Mouse (Mus musculus): Measurements from ENCODE around the gene Itga11. TPM values are rescaled to one million over a fixed set of nuclear protein-coding genes. Genes with fewer than 3 reads are reported as not detected.

The Itga11 gene
- polyA plus RNA-seq, 1 experiment from 2014 or later, result 3.4 TPM

- Histone ChIP-seq H3K27me3 (no peaks in the 10 kb centered on the region), H3K9ac (peak overlapping the region; percentile 54), H3K9me3 (no peaks in the 10 kb centered on the region), H3K4me2 (no peak overlapping the region), H3K36me3 (no peaks in the 10 kb centered on the region), H3K4me1 (peaks cover 67% of the 10 kb centered on the region), H3K27ac (peak overlapping the region; percentile 82), H3K4me3 (no peak overlapping the region)
- WGBS, result 49% methylated on average over 6 of the region's 6 CpGs
- no peak for ATAC-seq (ENCODE audit: insufficient number of reproducible peaks, insufficient read depth, low FRiP score, low TSS enrichment, low read depth)
These were observed 45.1 kb downstream of the Itga11 start for GRCm38 (mm10) chr9:62722716-62723115.

GRCm38 (mm10) chr9:62724175-62724574, 46.5 kb downstream of the Itga11 start:
- Histone ChIP-seq H3K27ac (no peak overlapping the region), H3K9me3 (no peaks in the 10 kb centered on the region), H3K4me1 (peaks cover 52% of the 10 kb centered on the region), H3K27me3 (no peaks in the 10 kb centered on the region), H3K36me3 (no peaks in the 10 kb centered on the region), H3K9ac (no peak overlapping the region), H3K4me2 (no peak overlapping the region), H3K4me3 (no peak overlapping the region)
- WGBS, result 82% methylated on average over 9 of the region's 9 CpGs
- no peak for ATAC-seq (ENCODE audit: insufficient number of reproducible peaks, insufficient read depth, low FRiP score, low TSS enrichment, low read depth)

GRCm38 (mm10) chr9:62725247-62725646, 47.6 kb downstream of the Itga11 start:
- Histone ChIP-seq H3K4me1 (peaks cover 44% of the 10 kb centered on the region), H3K9me3 (no peaks in the 10 kb centered on the region), H3K36me3 (no peaks in the 10 kb centered on the region), H3K9ac (no peak overlapping the region), H3K27ac (peak overlapping the region; percentile 64), H3K27me3 (no peaks in the 10 kb centered on the region), H3K4me2 (no peak overlapping the region), H3K4me3 (no peak overlapping the region)
- ATAC-seq (ENCODE audit: insufficient number of reproducible peaks, insufficient read depth, low FRiP score, low TSS enrichment, low read depth), result no peak
- WGBS, result 9% methylated on average over 5 of the region's 5 CpGs

- 55% methylated on average over 6 of the region's 6 CpGs for WGBS
- H3K36me3 ChIP-seq, result no peaks in the 10 kb centered on the region
- H3K9me3 ChIP-seq, result no peaks in the 10 kb centered on the region
These were observed 48.8 kb downstream of the Itga11 start for GRCm38 (mm10) chr9:62726472-62726871.

GRCm38 (mm10) chr9:62744558-62745275, 67.1 kb downstream of the Itga11 start:
- Histone ChIP-seq H3K4me1 (no peaks in the 10 kb centered on the region), H3K4me3 (no peak overlapping the region), H3K4me2 (no peak overlapping the region), H3K9me3 (peaks cover 3% of the 10 kb centered on the region; the same call in 1 of the 2 replicates), H3K9ac (no peak overlapping the region), H3K27ac (no peak overlapping the region), H3K27me3 (no peaks in the 10 kb centered on the region), H3K36me3 (peaks cover 5% of the 10 kb centered on the region; the same call in 1 of the 2 replicates)
- WGBS, result 53% methylated on average over 7 of the region's 7 CpGs
- ATAC-seq (ENCODE audit: insufficient number of reproducible peaks, insufficient read depth, low FRiP score, low TSS enrichment, low read depth), result no peak

More at GRCm38 (mm10) chr9:62726472-62726871, 48.8 kb downstream of the Itga11 start:
- no peaks in the 10 kb centered on the region for H3K27me3 ChIP-seq
- ATAC-seq (ENCODE audit: insufficient number of reproducible peaks, insufficient read depth, low FRiP score, low TSS enrichment, low read depth), result no peak
- no peak overlapping the region for H3K9ac ChIP-seq
- H3K4me3 ChIP-seq, result no peak overlapping the region
- H3K4me1 ChIP-seq, result peaks cover 37% of the 10 kb centered on the region
- H3K27ac ChIP-seq, result no peak overlapping the region
- H3K4me2 ChIP-seq, result no peak overlapping the region

- no peaks in the 10 kb centered on the region for H3K4me1 ChIP-seq
- no peak overlapping the region for H3K9ac ChIP-seq
- no peak overlapping the region for H3K4me3 ChIP-seq
- WGBS, result 88% methylated on average over 6 of the region's 6 CpGs
- no peak overlapping the region for H3K27ac ChIP-seq
- H3K9me3 ChIP-seq, result peaks cover 3% of the 10 kb centered on the region; the same call in 1 of the 2 replicates
- H3K36me3 ChIP-seq, result peaks cover 10% of the 10 kb centered on the region; the same call in 1 of the 2 replicates
- no peak overlapping the region for H3K4me2 ChIP-seq
- no peak for ATAC-seq (ENCODE audit: insufficient number of reproducible peaks, insufficient read depth, low FRiP score, low TSS enrichment, low read depth)
- no peaks in the 10 kb centered on the region for H3K27me3 ChIP-seq
These were observed 69.0 kb downstream of the Itga11 start for GRCm38 (mm10) chr9:62746646-62747045.

GRCm38 (mm10) chr9:62749666-62750065, 72.0 kb downstream of the Itga11 start:
- 68% methylated on average over 6 of the region's 6 CpGs for WGBS
- no peak overlapping the region for H3K4me2 ChIP-seq
- no peak overlapping the region for H3K4me3 ChIP-seq
- H3K27ac ChIP-seq, result no peak overlapping the region
- peaks cover 3% of the 10 kb centered on the region; the same call in 1 of the 2 replicates for H3K9me3 ChIP-seq
- H3K9ac ChIP-seq, result no peak overlapping the region
- no peaks in the 10 kb centered on the region for H3K4me1 ChIP-seq
- peaks cover 12% of the 10 kb centered on the region; the same call in 1 of the 2 replicates for H3K36me3 ChIP-seq
- H3K27me3 ChIP-seq, result no peaks in the 10 kb centered on the region
- ATAC-seq (ENCODE audit: insufficient number of reproducible peaks, insufficient read depth, low FRiP score, low TSS enrichment, low read depth), result no peak

- H3K27ac ChIP-seq, result no peak overlapping the region
These were observed 72.8 kb downstream of the Itga11 start for GRCm38 (mm10) chr9:62750381-62750780.

GRCm38 (mm10) chr9:62758288-62758687, 80.7 kb downstream of the Itga11 start:
- Histone ChIP-seq H3K9ac (no peak overlapping the region), H3K36me3 (no peaks in the 10 kb centered on the region), H3K9me3 (no peaks in the 10 kb centered on the region), H3K4me1 (0 out of 2 replicates have a peak, but pooled peaks cover under 1% of the 10 kb centered on the region), H3K27me3 (no peaks in the 10 kb centered on the region), H3K27ac (no peak overlapping the region), H3K4me3 (no peak overlapping the region), H3K4me2 (no peak overlapping the region)
- no peak for ATAC-seq (ENCODE audit: insufficient number of reproducible peaks, insufficient read depth, low FRiP score, low TSS enrichment, low read depth)
- 79% methylated on average over 4 of the region's 4 CpGs for WGBS

More at GRCm38 (mm10) chr9:62750381-62750780, 72.8 kb downstream of the Itga11 start:
- Histone ChIP-seq H3K27me3 (no peaks in the 10 kb centered on the region), H3K36me3 (peaks cover 12% of the 10 kb centered on the region; the same call in 1 of the 2 replicates), H3K4me1 (no peaks in the 10 kb centered on the region), H3K9ac (no peak overlapping the region), H3K9me3 (peaks cover 3% of the 10 kb centered on the region; the same call in 1 of the 2 replicates), H3K4me2 (no peak overlapping the region), H3K4me3 (no peak overlapping the region)
- ATAC-seq (ENCODE audit: insufficient number of reproducible peaks, insufficient read depth, low FRiP score, low TSS enrichment, low read depth), result no peak
- 88% methylated on average over 11 of the region's 11 CpGs for WGBS

- H3K4me2 ChIP-seq, result no peak overlapping the region
- no peaks in the 10 kb centered on the region for H3K36me3 ChIP-seq
- no peak for ATAC-seq (ENCODE audit: insufficient number of reproducible peaks, insufficient read depth, low FRiP score, low TSS enrichment, low read depth)
- no peak overlapping the region for H3K9ac ChIP-seq
- H3K9me3 ChIP-seq, result no peaks in the 10 kb centered on the region
- WGBS, result 57% methylated on average over 3 of the region's 3 CpGs
- H3K4me1 ChIP-seq, result 0 out of 2 replicates have a peak, but pooled peaks cover 6% of the 10 kb centered on the region
- no peak overlapping the region for H3K27ac ChIP-seq
- H3K4me3 ChIP-seq, result no peak overlapping the region
- no peaks in the 10 kb centered on the region for H3K27me3 ChIP-seq
These were observed 82.0 kb downstream of the Itga11 start for GRCm38 (mm10) chr9:62759601-62760000.

- H3K27ac ChIP-seq, result no peak overlapping the region
- 0 out of 2 replicates have a peak, but pooled peaks cover 9% of the 10 kb centered on the region for H3K4me1 ChIP-seq
- peak overlapping the region; percentile 32 for H3K4me2 ChIP-seq
- H3K4me3 ChIP-seq, result peak overlapping the region; percentile 13; the same call in 1 of the 2 replicates
- no peak overlapping the region for H3K9ac ChIP-seq
- no peaks in the 10 kb centered on the region for H3K9me3 ChIP-seq
- H3K36me3 ChIP-seq, result peaks cover 7% of the 10 kb centered on the region; the same call in 1 of the 2 replicates
- no peak for ATAC-seq (ENCODE audit: insufficient number of reproducible peaks, insufficient read depth, low FRiP score, low TSS enrichment, low read depth)
- WGBS, result 9% methylated on average over 13 of the region's 13 CpGs
- no peaks in the 10 kb centered on the region for H3K27me3 ChIP-seq
These were observed 85.9 kb downstream of the Itga11 start for GRCm38 (mm10) chr9:62763478-62763877.

- no peak for ATAC-seq (ENCODE audit: insufficient number of reproducible peaks, insufficient read depth, low FRiP score, low TSS enrichment, low read depth)
- no peaks in the 10 kb centered on the region for H3K9me3 ChIP-seq
- H3K27me3 ChIP-seq, result no peaks in the 10 kb centered on the region
- H3K36me3 ChIP-seq, result peaks cover 7% of the 10 kb centered on the region; the same call in 1 of the 2 replicates
- 0 out of 2 replicates have a peak, but pooled peaks cover 9% of the 10 kb centered on the region for H3K4me1 ChIP-seq
- H3K4me2 ChIP-seq, result no peak overlapping the region
- H3K9ac ChIP-seq, result no peak overlapping the region
- 67% methylated on average over 4 of the region's 4 CpGs for WGBS
- no peak overlapping the region for H3K4me3 ChIP-seq
- no peak overlapping the region for H3K27ac ChIP-seq
These were observed 87.7 kb downstream of the Itga11 start for GRCm38 (mm10) chr9:62765346-62765745.
